Mouse (Mus musculus) hindbrain, embryonic 12.5 days (tissue): ENCODE measurements around the gene Rnaseh1. TPM values are rescaled to one million over a fixed set of nuclear protein-coding genes. Genes with fewer than 3 reads are reported as not detected.

Experiments used
- ATAC-seq: fragments of 200-750 bp; cut with Nextera tagmentation; 2 replicates; pipeline ENCODE4 v1.8.0; 2017; ENCODE audit warnings: moderate TSS enrichment; ENCODE audit not compliant: low FRiP score
- H3K27ac ChIP-seq: fragments of 300-500 bp; sonication (generic); 2 replicates; pipeline ENCODE4 v1.5.1; 2016; ENCODE audit warnings: mild to moderate bottlenecking
- H3K27me3 ChIP-seq: fragments of 300-500 bp; sonication (generic); 2 replicates; pipeline ENCODE4 v1.6.1; 2016; ENCODE audit warnings: mild to moderate bottlenecking
- H3K36me3 ChIP-seq: fragments of 300-500 bp; sonication (generic); 2 replicates; pipeline ENCODE4 v1.6.1; 2016; ENCODE audit warnings: mild to moderate bottlenecking
- H3K4me1 ChIP-seq: fragments of 300-500 bp; sonication (generic); 2 replicates; pipeline ENCODE4 v1.6.1; 2016
- H3K4me2 ChIP-seq: fragments of 300-500 bp; sonication (generic); replicated peaks from 2 replicates; pipeline ENCODE4 v1.6.1; 2016; ENCODE audit warnings: mild to moderate bottlenecking
- H3K4me3 ChIP-seq: fragments of 300-500 bp; sonication (generic); 2 replicates; pipeline ENCODE4 v1.5.1; 2016; ENCODE audit warnings: mild to moderate bottlenecking
- H3K9ac ChIP-seq: fragments of 300-500 bp; sonication (generic); 2 replicates; pipeline ENCODE4 v1.6.1; 2016; ENCODE audit warnings: mild to moderate bottlenecking, moderate library complexity
- H3K9me3 ChIP-seq: fragments of 300-500 bp; sonication (generic); replicated peaks from 2 replicates; pipeline ENCODE4 v1.6.1; 2016; ENCODE audit warnings: mild to moderate bottlenecking
- WGBS: fragments of 180-500 bp; shearing (Covaris S2); methylation state at CpG from one replicate; pipeline ENCODE4 v1.1.7; 2016; 5-methylcytosine and 5-hydroxymethylcytosine counted together
- polyA plus RNA-seq: library from polyadenylated mRNA; unstranded; fragments of >200 nt; fragmentation: Nextera tagmentation; extraction: Ambion mirVana; gene quantifications from 2 replicates; pipeline ENCODE4 v1.2.1, GENCODE M21; 2016

Gene Rnaseh1
- polyA plus RNA-seq, 1 experiment from 2014 or later = 26.7 TPM

GRCm38 (mm10) chr12:28675121-28675924 is 25.9 kb downstream of the Rnaseh1 start, which contains the start of gene Adi1:
Gene Adi1 (plus strand): TSS chr12:28675231.
- peak within 1 kb of the TSS; percentile 63 for H3K9ac ChIP-seq
- 3% methylated on average over 53 of the region's 53 CpGs for WGBS
- 0 out of 2 replicates have a peak, but pooled peaks cover 5% of the 10 kb centered on the region for H3K36me3 ChIP-seq
- peak within 1 kb of the TSS; percentile 94 for H3K27ac ChIP-seq
- H3K9me3 ChIP-seq = no peaks in the 10 kb centered on the region
- H3K4me3 ChIP-seq = peak within 1 kb of the TSS; percentile 44
- H3K4me2 ChIP-seq = peak within 1 kb of the TSS; percentile 56
- H3K4me1 ChIP-seq = peaks cover 13% of the 10 kb centered on the region
- ATAC-seq = peak; percentile 97
- H3K27me3 ChIP-seq = no peaks in the 10 kb centered on the region

GRCm38 (mm10) chr12:28675925-28676209 is 26.5 kb downstream of the Rnaseh1 start:
- peak overlapping the region; percentile 56 for H3K4me2 ChIP-seq
- WGBS = 67% methylated on average over 5 of the region's 5 CpGs

GRCm38 (mm10) chr12:28684674-28685073 is 35.3 kb downstream of the Rnaseh1 start:
- no peaks in the 10 kb centered on the region for H3K9me3 ChIP-seq
- H3K27ac ChIP-seq = no peak overlapping the region
- no peak overlapping the region for H3K4me3 ChIP-seq
- ATAC-seq = no peak
- no peak overlapping the region for H3K9ac ChIP-seq
- H3K27me3 ChIP-seq = no peaks in the 10 kb centered on the region
- peaks cover 9% of the 10 kb centered on the region; the same call in 1 of the 2 replicates for H3K36me3 ChIP-seq
- peaks cover 4% of the 10 kb centered on the region for H3K4me1 ChIP-seq
- WGBS = 90% methylated on average over 1 of the region's 1 CpGs
- no peak overlapping the region for H3K4me2 ChIP-seq

More at GRCm38 (mm10) chr12:28675925-28676209, 26.5 kb downstream of the Rnaseh1 start:
- Histone ChIP-seq H3K27ac (peak overlapping the region; percentile 94), H3K9me3 (no peaks in the 10 kb centered on the region), H3K27me3 (no peaks in the 10 kb centered on the region), H3K4me1 (peaks cover 13% of the 10 kb centered on the region), H3K4me3 (peak overlapping the region; percentile 44), H3K9ac (peak overlapping the region; percentile 63), H3K36me3 (0 out of 2 replicates have a peak, but pooled peaks cover 5% of the 10 kb centered on the region)
- no peak for ATAC-seq

GRCm38 (mm10) chr12:28685771-28686170 is 36.4 kb downstream of the Rnaseh1 start:
- Histone ChIP-seq H3K36me3 (peaks cover 18% of the 10 kb centered on the region; the same call in 1 of the 2 replicates), H3K4me1 (peaks cover 4% of the 10 kb centered on the region), H3K9ac (no peak overlapping the region), H3K4me2 (no peak overlapping the region), H3K9me3 (no peaks in the 10 kb centered on the region), H3K27me3 (no peaks in the 10 kb centered on the region), H3K27ac (no peak overlapping the region), H3K4me3 (no peak overlapping the region)
- no peak for ATAC-seq
- WGBS = 63% methylated on average over 3 of the region's 3 CpGs

- ATAC-seq = 0 out of 2 replicates have a peak, but pooled peaks have one; percentile 52
- H3K9ac ChIP-seq = no peak overlapping the region
- no peak overlapping the region for H3K4me2 ChIP-seq
- H3K9me3 ChIP-seq = no peaks in the 10 kb centered on the region
- no peaks in the 10 kb centered on the region for H3K27me3 ChIP-seq
- H3K4me1 ChIP-seq = peaks cover 4% of the 10 kb centered on the region
- peaks cover 23% of the 10 kb centered on the region for H3K36me3 ChIP-seq
- 52% methylated on average over 8 of the region's 8 CpGs for WGBS
- H3K4me3 ChIP-seq = no peak overlapping the region
- H3K27ac ChIP-seq = peak overlapping the region; percentile 67; the same call in 1 of the 2 replicates
Measured at GRCm38 (mm10) chr12:28686199-28686879, 36.9 kb downstream of the Rnaseh1 start.

- 89% methylated on average over 6 of the region's 6 CpGs for WGBS
- Histone ChIP-seq H3K4me1 (peaks cover 4% of the 10 kb centered on the region), H3K9me3 (no peaks in the 10 kb centered on the region), H3K27me3 (no peaks in the 10 kb centered on the region), H3K4me3 (no peak overlapping the region), H3K36me3 (peaks cover 36% of the 10 kb centered on the region), H3K9ac (no peak overlapping the region), H3K27ac (no peak overlapping the region), H3K4me2 (no peak overlapping the region)
- no peak for ATAC-seq
Measured at GRCm38 (mm10) chr12:28688996-28689395, 39.6 kb downstream of the Rnaseh1 start.

- Histone ChIP-seq H3K9ac (no peak overlapping the region), H3K4me2 (no peak overlapping the region), H3K9me3 (no peaks in the 10 kb centered on the region), H3K36me3 (peaks cover 43% of the 10 kb centered on the region), H3K27ac (no peak overlapping the region), H3K27me3 (no peaks in the 10 kb centered on the region), H3K4me3 (no peak overlapping the region), H3K4me1 (peaks cover 4% of the 10 kb centered on the region)
- WGBS = 92% methylated on average over 7 of the region's 7 CpGs
- no peak for ATAC-seq
Measured at GRCm38 (mm10) chr12:28690730-28691129, 41.3 kb downstream of the Rnaseh1 start.

GRCm38 (mm10) chr12:28693738-28694137 is 44.3 kb downstream of the Rnaseh1 start:
- 88% methylated on average over 3 of the region's 3 CpGs for WGBS
- H3K36me3 ChIP-seq = peaks cover 44% of the 10 kb centered on the region

GRCm38 (mm10) chr12:28694231-28694630 is 44.8 kb downstream of the Rnaseh1 start:
- 84% methylated on average over 2 of the region's 2 CpGs for WGBS
- no peak overlapping the region for H3K9ac ChIP-seq
- peaks cover 2% of the 10 kb centered on the region; the same call in 1 of the 2 replicates for H3K4me1 ChIP-seq
- no peaks in the 10 kb centered on the region for H3K27me3 ChIP-seq
- no peak for ATAC-seq
- no peak overlapping the region for H3K4me3 ChIP-seq
- no peak overlapping the region for H3K4me2 ChIP-seq
- H3K27ac ChIP-seq = no peak overlapping the region
- H3K9me3 ChIP-seq = no peaks in the 10 kb centered on the region
- peaks cover 40% of the 10 kb centered on the region for H3K36me3 ChIP-seq

More at GRCm38 (mm10) chr12:28693738-28694137, 44.3 kb downstream of the Rnaseh1 start:
- Histone ChIP-seq H3K27ac (no peak overlapping the region), H3K27me3 (no peaks in the 10 kb centered on the region), H3K9me3 (no peaks in the 10 kb centered on the region), H3K4me2 (no peak overlapping the region), H3K4me1 (0 out of 2 replicates have a peak, but pooled peaks cover 2% of the 10 kb centered on the region), H3K4me3 (no peak overlapping the region), H3K9ac (no peak overlapping the region)
- no peak for ATAC-seq

- H3K4me2 ChIP-seq = no peak overlapping the region
- no peaks in the 10 kb centered on the region for H3K27me3 ChIP-seq
- WGBS = 84% methylated on average over 7 of the region's 7 CpGs
- no peak overlapping the region for H3K9ac ChIP-seq
- H3K27ac ChIP-seq = no peak overlapping the region
- H3K36me3 ChIP-seq = peaks cover 35% of the 10 kb centered on the region
- no peak for ATAC-seq
- peaks cover 4% of the 10 kb centered on the region; the same call in 1 of the 2 replicates for H3K4me1 ChIP-seq
- H3K9me3 ChIP-seq = no peaks in the 10 kb centered on the region
- H3K4me3 ChIP-seq = no peak overlapping the region
Measured at GRCm38 (mm10) chr12:28694776-28695175, 45.4 kb downstream of the Rnaseh1 start.

GRCm38 (mm10) chr12:28697821-28698595 is 48.6 kb downstream of the Rnaseh1 start:
- Histone ChIP-seq H3K4me1 (peaks cover 9% of the 10 kb centered on the region), H3K4me3 (no peak overlapping the region), H3K36me3 (peaks cover 10% of the 10 kb centered on the region; the same call in 1 of the 2 replicates), H3K27me3 (no peaks in the 10 kb centered on the region), H3K9ac (no peak overlapping the region), H3K27ac (no peak overlapping the region), H3K9me3 (no peaks in the 10 kb centered on the region), H3K4me2 (no peak overlapping the region)
- no peak for ATAC-seq
- 68% methylated on average over 14 of the region's 14 CpGs for WGBS

- Histone ChIP-seq H3K36me3 (peaks cover 10% of the 10 kb centered on the region; the same call in 1 of the 2 replicates), H3K9me3 (no peaks in the 10 kb centered on the region), H3K4me2 (no peak overlapping the region), H3K27ac (no peak overlapping the region), H3K4me3 (no peak overlapping the region), H3K9ac (no peak overlapping the region), H3K27me3 (no peaks in the 10 kb centered on the region), H3K4me1 (peaks cover 10% of the 10 kb centered on the region)
- ATAC-seq = no peak
- 68% methylated on average over 5 of the region's 5 CpGs for WGBS
Measured at GRCm38 (mm10) chr12:28699086-28699485, 49.7 kb downstream of the Rnaseh1 start.
